Mouse (Mus musculus) CH12.LX (cell line): ENCODE measurements around the gene Nob1. TPM values are rescaled to one million over a fixed set of nuclear protein-coding genes. Genes with fewer than 3 reads are reported as not detected.

ENCODE experiments used
- DNase-seq: peaks from one replicate; pipeline ENCODE4 v3.0.0-alpha.2; 2013; ENCODE audit errors: extremely low read depth
- H3K27ac ChIP-seq: 2 replicates; pipeline ENCODE4 v1.5.1; 2012; ENCODE audit warnings: low read depth, mild to moderate bottlenecking, control low read depth, moderate library complexity; ENCODE audit not compliant: insufficient read depth
- H3K27me3 ChIP-seq: replicated peaks from 2 replicates; pipeline ENCODE3; 2012; ENCODE audit warnings: inconsistent platforms
- H3K36me3 ChIP-seq, 2 experiments: replicated peaks in 1 of 2; 2 replicates each; pipeline versions ENCODE3 to v1.6.1; 2012; ENCODE audit warnings: inconsistent platforms in 1 of 2, low read length in 1 of 2, mild to moderate bottlenecking in 1 of 2, mixed read lengths in 1 of 2, moderate library complexity in 1 of 2; ENCODE audit not compliant: control insufficient read depth in 1 of 2, insufficient read depth in 1 of 2
- H3K4me1 ChIP-seq, 2 experiments: 2 replicates each; pipeline ENCODE4 v1.6.1; 2012; ENCODE audit warnings: inconsistent platforms in 1 of 2, moderate library complexity in 1 of 2; ENCODE audit not compliant: insufficient read depth in 2 of 2, control insufficient read depth in 1 of 2
- H3K4me2 ChIP-seq: 2 replicates; pipeline ENCODE4 v1.6.1; 2012; ENCODE audit warnings: low read depth, mild to moderate bottlenecking, control low read depth; ENCODE audit not compliant: poor library complexity, insufficient read depth, severe bottlenecking
- H3K4me3 ChIP-seq, 3 experiments: fragments of 150-350 bp in 1 of 3; sonication (generic) in 1 of 3; replicated peaks in 1 of 3; 2 replicates each; pipeline versions ENCODE3 to v1.5.1; 2011 to 2012; ENCODE audit warnings: low read depth in 2 of 3, low read length in 2 of 3, mild to moderate bottlenecking in 2 of 3, moderate library complexity in 2 of 3, control low read depth in 1 of 3, improper control_type of control experiment in 1 of 3, inconsistent platforms in 1 of 3, mixed read lengths in 1 of 3; ENCODE audit not compliant: poor library complexity in 1 of 3
- H3K79me2 ChIP-seq: replicated peaks from 2 replicates; pipeline ENCODE4 v1.6.1; 2012; ENCODE audit warnings: mild to moderate bottlenecking, moderate library complexity; ENCODE audit not compliant: control insufficient read depth, poor library complexity, insufficient read depth, severe bottlenecking; ENCODE audit errors: extremely low read depth
- H3K9ac ChIP-seq: 2 replicates; pipeline ENCODE4 v1.6.1; 2012; ENCODE audit warnings: low read depth, mild to moderate bottlenecking, control low read depth, moderate library complexity; ENCODE audit not compliant: insufficient read depth
- H3K9me3 ChIP-seq: replicated peaks from 2 replicates; pipeline ENCODE3; 2012; ENCODE audit warnings: low read length, inconsistent platforms, mixed read lengths
- BHLHE40 ChIP-seq: IDR thresholded peaks from 2 replicates; pipeline ENCODE4 v1.6.1; 2011; ENCODE audit warnings: mild to moderate bottlenecking, low read depth, low read length, improper control_type of control experiment
- CHD1 ChIP-seq: IDR thresholded peaks from 2 replicates; pipeline ENCODE4 v1.6.1; 2012; ENCODE audit warnings: low read depth, low read length, improper control_type of control experiment, inconsistent platforms
- CHD2 ChIP-seq: IDR thresholded peaks from 2 replicates; pipeline ENCODE4 v1.6.1; 2011; ENCODE audit warnings: low read length, improper control_type of control experiment
- CTCF ChIP-seq, 2 experiments: IDR thresholded peaks in 1 of 2; conservative IDR thresholded peaks in 1 of 2; 2 replicates each; pipeline ENCODE4 v1.5.1; 2011 to 2012; ENCODE audit warnings: low read depth in 2 of 2, low read length in 2 of 2, improper control_type of control experiment in 1 of 2, inconsistent platforms in 1 of 2, mild to moderate bottlenecking in 1 of 2, moderate library complexity in 1 of 2
- E2F4 ChIP-seq: IDR thresholded peaks from 2 replicates; pipeline ENCODE4 v1.6.1; 2011; ENCODE audit warnings: low read depth, low read length, improper control_type of control experiment; ENCODE audit not compliant: insufficient replicate concordance
- ELF1 ChIP-seq: IDR thresholded peaks from 2 replicates; pipeline ENCODE4 v1.6.1; 2014; ENCODE audit warnings: low read depth, mild to moderate bottlenecking, inconsistent platforms, low read length, improper control_type of control experiment
- EP300 ChIP-seq: IDR thresholded peaks from 2 replicates; pipeline ENCODE4 v1.6.1; 2011; ENCODE audit warnings: low read length, improper control_type of control experiment
- ETS1 ChIP-seq: conservative IDR thresholded peaks from 2 replicates; pipeline ENCODE4 v1.6.1; 2012; ENCODE audit warnings: low read depth, mild to moderate bottlenecking, inconsistent platforms, low read length, improper control_type of control experiment, moderate library complexity
- GABPA ChIP-seq: IDR thresholded peaks from 2 replicates; pipeline ENCODE4 v1.6.1; 2012; ENCODE audit warnings: low read depth, low read length, improper control_type of control experiment, inconsistent platforms; ENCODE audit not compliant: insufficient replicate concordance
- HCFC1 ChIP-seq: IDR thresholded peaks from 2 replicates; pipeline ENCODE4 v1.6.1; 2012; ENCODE audit warnings: low read depth, mild to moderate bottlenecking, inconsistent platforms, low read length, improper control_type of control experiment
- IRF4 ChIP-seq: IDR thresholded peaks from 2 replicates; pipeline ENCODE4 v1.6.1; 2014; ENCODE audit warnings: low read depth, mild to moderate bottlenecking, inconsistent platforms, low read length, improper control_type of control experiment
- JUN ChIP-seq: IDR thresholded peaks from 2 replicates; pipeline ENCODE4 v1.6.1; 2011; ENCODE audit warnings: low read depth, mild to moderate bottlenecking, low read length, improper control_type of control experiment, moderate library complexity; ENCODE audit not compliant: insufficient read depth
- JUND ChIP-seq: conservative IDR thresholded peaks from 2 replicates; pipeline ENCODE4 v1.6.1; 2011; ENCODE audit warnings: low read depth, low read length, improper control_type of control experiment
- KAT2A ChIP-seq: IDR thresholded peaks from 2 replicates; pipeline ENCODE4 v1.6.1; 2012; ENCODE audit warnings: low read length, improper control_type of control experiment, inconsistent platforms; ENCODE audit not compliant: insufficient replicate concordance
- MAFK ChIP-seq: IDR thresholded peaks from 2 replicates; pipeline ENCODE4 v1.6.1; 2011; ENCODE audit warnings: low read length, improper control_type of control experiment; ENCODE audit not compliant: insufficient replicate concordance
- MAX ChIP-seq: IDR thresholded peaks from 2 replicates; pipeline ENCODE4 v1.6.1; 2011; ENCODE audit warnings: low read length, improper control_type of control experiment
- MAZ ChIP-seq: IDR thresholded peaks from 2 replicates; pipeline ENCODE4 v1.6.1; 2012; ENCODE audit warnings: low read depth, mild to moderate bottlenecking, inconsistent platforms, low read length, improper control_type of control experiment, moderate library complexity
- MEF2A ChIP-seq: IDR thresholded peaks from 2 replicates; pipeline ENCODE4 v1.6.1; 2014; ENCODE audit warnings: low read depth, mild to moderate bottlenecking, inconsistent platforms, low read length, improper control_type of control experiment, borderline replicate concordance
- MXI1 ChIP-seq: IDR thresholded peaks from 2 replicates; pipeline ENCODE4 v1.6.1; 2011; ENCODE audit warnings: mild to moderate bottlenecking, low read depth, low read length, improper control_type of control experiment
- MYC ChIP-seq: IDR thresholded peaks from 2 replicates; pipeline ENCODE4 v1.6.1; 2011; ENCODE audit warnings: low read depth, mild to moderate bottlenecking, improper control_type of control experiment, low read length
- NELFE ChIP-seq: IDR thresholded peaks from 2 replicates; pipeline ENCODE4 v1.6.1; 2011; ENCODE audit warnings: low read depth, low read length, improper control_type of control experiment
- NRF1 ChIP-seq: IDR thresholded peaks from 2 replicates; pipeline ENCODE4 v1.6.1; 2014; ENCODE audit warnings: low read depth, mild to moderate bottlenecking, inconsistent platforms, low read length, improper control_type of control experiment, moderate library complexity
- PAX5 ChIP-seq: IDR thresholded peaks from 2 replicates; pipeline ENCODE4 v1.6.1; 2012; ENCODE audit warnings: low read length, inconsistent platforms, mixed read lengths
- POLR2A ChIP-seq: IDR thresholded peaks from 2 replicates; pipeline ENCODE4 v1.6.1; 2011; ENCODE audit warnings: low read depth, mild to moderate bottlenecking, improper control_type of control experiment, low read length
- POLR2AphosphoS2 ChIP-seq: IDR thresholded peaks from 2 replicates; pipeline ENCODE4 v1.6.1; 2011; ENCODE audit warnings: low read depth, low read length, improper control_type of control experiment
- RAD21 ChIP-seq: IDR thresholded peaks from 2 replicates; pipeline ENCODE4 v1.6.1; 2011; ENCODE audit warnings: low read depth, mild to moderate bottlenecking, low read length, improper control_type of control experiment, moderate library complexity
- RCOR1 ChIP-seq: conservative IDR thresholded peaks from 2 replicates; pipeline ENCODE4 v1.6.1; 2012; ENCODE audit warnings: low read depth, mild to moderate bottlenecking, inconsistent platforms, low read length, improper control_type of control experiment
- SIN3A ChIP-seq: IDR thresholded peaks from 2 replicates; pipeline ENCODE4 v1.6.1; 2012; ENCODE audit warnings: low read length, improper control_type of control experiment, inconsistent platforms
- SMC3 ChIP-seq: IDR thresholded peaks from 2 replicates; pipeline ENCODE4 v1.6.1; 2011; ENCODE audit warnings: low read depth, low read length, improper control_type of control experiment
- TBP ChIP-seq: conservative IDR thresholded peaks from 2 replicates; pipeline ENCODE4 v1.6.1; 2011; ENCODE audit warnings: low read depth, low read length, improper control_type of control experiment
- TCF12 ChIP-seq: IDR thresholded peaks from 2 replicates; pipeline ENCODE4 v1.6.1; 2014; ENCODE audit warnings: low read depth, mild to moderate bottlenecking, inconsistent platforms, low read length, improper control_type of control experiment
- UBTF ChIP-seq: IDR thresholded peaks from 2 replicates; pipeline ENCODE4 v1.6.1; 2012; ENCODE audit warnings: low read depth, mild to moderate bottlenecking, inconsistent platforms, low read length, improper control_type of control experiment, moderate library complexity
- USF1 ChIP-seq: IDR thresholded peaks from 2 replicates; pipeline ENCODE4 v1.6.1; 2014; ENCODE audit warnings: low read depth, mild to moderate bottlenecking, inconsistent platforms, low read length, improper control_type of control experiment
- USF2 ChIP-seq: conservative IDR thresholded peaks from 2 replicates; pipeline ENCODE4 v1.6.1; 2011; ENCODE audit warnings: low read depth, low read length, improper control_type of control experiment
- ZC3H11A ChIP-seq: IDR thresholded peaks from 2 replicates; pipeline ENCODE4 v1.6.1; 2012; ENCODE audit warnings: low read depth, mild to moderate bottlenecking, inconsistent platforms, low read length, improper control_type of control experiment
- ZKSCAN1 ChIP-seq: IDR thresholded peaks from 2 replicates; pipeline ENCODE4 v1.6.1; 2012; ENCODE audit warnings: low read depth, inconsistent platforms, low read length, improper control_type of control experiment, borderline replicate concordance
- ZMIZ1 ChIP-seq: IDR thresholded peaks from 2 replicates; pipeline ENCODE4 v1.6.1; 2012; ENCODE audit warnings: low read depth, mild to moderate bottlenecking, inconsistent platforms, low read length, improper control_type of control experiment
- ZNF384 ChIP-seq: IDR thresholded peaks from 2 replicates; pipeline ENCODE4 v1.6.1; 2012; ENCODE audit warnings: low read depth, low read length, improper control_type of control experiment, inconsistent platforms
- dilution Hi-C: fragments of 300-500 bp; cut with MboI; formaldehyde crosslinking; loops from 2 replicates; pipeline ENCODE4 v1.14.3; 2020; ENCODE audit warnings: low sequenced_read_pairs; ENCODE audit not compliant: extremely low pct_unique_long_range_greater_than_20kb, extremely low pct_ligation_motif_present
- in situ Hi-C: fragments of 300-500 bp; cut with MboI; formaldehyde crosslinking; loops from 3 replicates; pipeline ENCODE4 v1.14.3; 2019; ENCODE audit warnings: low sequenced_read_pairs, low pct_ligation_motif_present, low pct_unique_long_range_greater_than_20kb, mixed read lengths
- polyA plus RNA-seq: library from polyadenylated mRNA; unstranded; fragments of >175 nt; gene quantifications from 2 replicates; pipeline ENCODE4 v1.2.1, GENCODE M21; 2012; ENCODE audit warnings: low read depth; ENCODE audit not compliant: insufficient read length
- total RNA-seq, 2 experiments: library from RNA; depleted of rRNA; stranded (reverse); fragments of 300-350 nt in 1 of 2; fragments of >200 nt in 1 of 2; gene quantifications; 2 replicates each; pipeline ENCODE4 v1.2.3; 2012 to 2014

Nob1 gene
- total and polyA plus RNA-seq, 3 experiments, result 21.4 to 109 (median 73.1) TPM

DNA sequence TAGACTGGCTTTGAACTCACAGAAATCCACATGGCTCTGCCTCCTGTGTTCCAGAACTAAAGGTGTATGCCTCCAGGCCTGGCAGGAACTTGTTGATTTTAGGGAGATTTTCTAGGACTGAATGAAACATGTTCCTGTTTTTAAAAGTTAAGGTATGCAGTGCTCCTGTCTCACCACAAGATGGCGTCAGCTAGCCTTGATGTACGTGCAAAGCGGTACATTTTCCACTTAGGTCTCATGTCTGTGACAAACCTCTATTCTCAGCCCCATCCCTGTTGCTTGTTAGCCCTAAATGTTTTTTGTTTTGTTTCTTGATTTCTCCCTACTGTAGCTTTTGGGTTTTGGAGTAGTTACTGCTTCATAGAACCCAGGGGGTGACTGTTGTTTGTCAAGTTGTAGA is 30.4 kb upstream of the Nob1 start:
- H3K27me3 ChIP-seq, result no peaks in the 10 kb centered on the region
- no peak overlapping the region for H3K4me3 ChIP-seq
- peaks cover 22 to 67% of the 10 kb centered on the region in 2 experiments for H3K36me3 ChIP-seq
- dilution Hi-C loops (no loop called here), in situ Hi-C loops (no loop called here)
- peak; percentile 74 for DNase-seq
- H3K4me1 ChIP-seq, result peaks cover 0 to 6% of the 10 kb centered on the region in 2 experiments; a peak in 1 of 4 replicates
- H3K9ac ChIP-seq, result no peak overlapping the region
- H3K9me3 ChIP-seq, result no peaks in the 10 kb centered on the region
- no peak overlapping the region for H3K4me2 ChIP-seq
- no peaks in the 10 kb centered on the region for H3K79me2 ChIP-seq
- no peak overlapping the region for H3K27ac ChIP-seq
- TF ChIP-seq JUND (peak; percentile 17; the same call in 1 of the 2 replicates), USF1 (no peak), MEF2A (no peak), IRF4 (0 out of 2 replicates have a peak, but pooled peaks have one; percentile 21), CTCF (conservative IDR thresholded peaks at IDR 0.05 in 1 of 2, IDR thresholded peaks at IDR 0.05 in 1 of 2; ENCODE audit: low read depth in 2 of 2, low read length in 2 of 2) (peak; percentile 98), POLR2AphosphoS2 (no peak), ETS1 (no peak), UBTF (no peak), TCF12 (no peak), RAD21 (peak; percentile 96), MXI1 (no peak), SIN3A (no peak), CHD2 (no peak), NELFE (0 out of 2 replicates have a peak, but pooled peaks have one; percentile 23), USF2 (no peak), HCFC1 (no peak), JUN (no peak), RCOR1 (no peak), E2F4 (no peak), KAT2A (no peak), SMC3 (peak; percentile 97), PAX5 (no peak), EP300 (no peak), MAZ (no peak), ZC3H11A (peak; percentile 75), POLR2A (no peak), TBP (no peak), GABPA (no peak), MAX (no peak), MYC (peak; percentile 63; the same call in 1 of the 2 replicates), ZNF384 (no peak), BHLHE40 (no peak), NRF1 (no peak), ZMIZ1 (no peak), MAFK (no peak), CHD1 (no peak), ZKSCAN1 (no peak), ELF1 (no peak)
